Mouse (Mus musculus) telencephalon, adult 2 months (tissue): ENCODE data around the gene Mphosph10.

Experiments used
- DNase-seq: peaks from one replicate; pipeline ENCODE4 v3.0.0-alpha.2; 2011; ENCODE audit warnings: low read depth, low spot score

The Mphosph10 gene

GRCm38 (mm10) chr7:64392122-64392818 is at the start of gene Mphosph10, which contains the start of gene Mcee:
Mphosph10 (minus strand) TSS chr7:64392268.
Mcee (plus strand) TSS chr7:64392607.
- peak; percentile 97 for DNase-seq

- DNase-seq: no peak
These were observed 48.5 kb upstream of the Mphosph10 start for GRCm38 (mm10) chr7:64440519-64440918.

GRCm38 (mm10) chr7:64439595-64440518 is 47.8 kb upstream of the Mphosph10 start:
- DNase-seq: no peak

- no peak for DNase-seq
These were observed 32.8 kb upstream of the Mphosph10 start for GRCm38 (mm10) chr7:64424861-64425260.

- DNase-seq: no peak
These were observed 11.9 kb upstream of the Mphosph10 start for GRCm38 (mm10) chr7:64403989-64404388.

- DNase-seq: no peak
These were observed 10.4 kb upstream of the Mphosph10 start for GRCm38 (mm10) chr7:64402452-64402851.

GRCm38 (mm10) chr7:64400725-64401124 is 8.7 kb upstream of the Mphosph10 start:
- DNase-seq: no peak

- DNase-seq: peak; percentile 13
These were observed 717 bp upstream of the Mphosph10 start for GRCm38 (mm10) chr7:64392819-64393151.

GRCm38 (mm10) chr7:64391479-64391878 is 589 bp downstream of the Mphosph10 start:
- DNase-seq: no peak

GRCm38 (mm10) chr7:64373830-64374562 is 18.1 kb downstream of the Mphosph10 start, which contains the start of gene Fan1:
Fan1 (minus strand) TSS chr7:64374095.
- DNase-seq: peak; percentile 80

GRCm38 (mm10) chr7:64373147-64373829 is 18.8 kb downstream of the Mphosph10 start:
- DNase-seq: no peak

- DNase-seq: no peak
These were observed 19.9 kb downstream of the Mphosph10 start for GRCm38 (mm10) chr7:64371940-64372878.

- DNase-seq: no peak
These were observed 22.2 kb downstream of the Mphosph10 start for GRCm38 (mm10) chr7:64369841-64370240.

- DNase-seq: no peak
These were observed 26.2 kb downstream of the Mphosph10 start for GRCm38 (mm10) chr7:64365863-64366262.

GRCm38 (mm10) chr7:64360586-64360945 is 31.5 kb downstream of the Mphosph10 start:
- peak; percentile 36 for DNase-seq

GRCm38 (mm10) chr7:64359943-64360585 is 32.0 kb downstream of the Mphosph10 start:
- DNase-seq: no peak

GRCm38 (mm10) chr7:64358666-64359065 is 33.4 kb downstream of the Mphosph10 start:
- DNase-seq: no peak

- DNase-seq: peak; percentile 38
These were observed 34.7 kb downstream of the Mphosph10 start for GRCm38 (mm10) chr7:64357405-64357804.

GRCm38 (mm10) chr7:64356661-64357060 is 35.4 kb downstream of the Mphosph10 start:
- DNase-seq: no peak

GRCm38 (mm10) chr7:64354206-64354605 is 37.9 kb downstream of the Mphosph10 start:
- DNase-seq: no peak
